Mouse (Mus musculus) MEL (cell line): ENCODE measurements around the gene Olfr190. TPM values are rescaled to one million over a fixed set of nuclear protein-coding genes. Genes with fewer than 3 reads are reported as not detected.

ENCODE experiments used
- DNase-seq: peaks from one replicate; pipeline ENCODE4 v3.0.0; 2011; ENCODE audit warnings: low read depth, low spot score
- H3K27ac ChIP-seq: 2 replicates; pipeline ENCODE4 v1.5.1; 2012; ENCODE audit warnings: low read depth, mild to moderate bottlenecking, control low read depth, low read length, moderate library complexity; ENCODE audit not compliant: control insufficient read depth
- H3K27me3 ChIP-seq, 2 experiments: fragments of 150-350 bp in 1 of 2; sonication (generic) in 1 of 2; 2 replicates each; pipeline ENCODE4 v1.6.1; 2012; ENCODE audit warnings: low read length in 2 of 2, mild to moderate bottlenecking in 2 of 2, improper control_type of control experiment in 1 of 2, moderate library complexity in 1 of 2; ENCODE audit not compliant: insufficient read depth in 2 of 2, control insufficient read depth in 1 of 2
- H3K36me3 ChIP-seq, 2 experiments: 2 replicates each; pipeline ENCODE4 v1.6.1; 2012 to 2014; ENCODE audit warnings: low read length in 2 of 2, improper control_type of control experiment in 1 of 2, inconsistent platforms in 1 of 2, mild to moderate bottlenecking in 1 of 2; ENCODE audit not compliant: insufficient read depth in 2 of 2, control insufficient read depth in 1 of 2
- H3K4me1 ChIP-seq, 2 experiments: fragments of 150-350 bp in 1 of 2; sonication (generic) in 1 of 2; 2 replicates each; pipeline ENCODE4 v1.6.1; 2012; ENCODE audit warnings: low read length in 2 of 2, improper control_type of control experiment in 1 of 2, mild to moderate bottlenecking in 1 of 2; ENCODE audit not compliant: insufficient read depth in 2 of 2, control insufficient read depth in 1 of 2
- H3K4me3 ChIP-seq, 2 experiments: fragments of 150-350 bp in 1 of 2; sonication (generic) in 1 of 2; 2 replicates each; pipeline ENCODE4 v1.5.1; 2012; ENCODE audit warnings: low read depth in 2 of 2, low read length in 2 of 2, mild to moderate bottlenecking in 2 of 2, moderate library complexity in 2 of 2, control low read depth in 1 of 2, improper control_type of control experiment in 1 of 2; ENCODE audit not compliant: control insufficient read depth in 1 of 2, insufficient read depth in 1 of 2
- H3K79me2 ChIP-seq: 2 replicates; pipeline ENCODE4 v1.6.1; 2012; ENCODE audit warnings: mild to moderate bottlenecking, low read length, moderate library complexity; ENCODE audit not compliant: control insufficient read depth, poor library complexity, insufficient read depth
- H3K9ac ChIP-seq: 2 replicates; pipeline ENCODE4 v1.6.1; 2012; ENCODE audit warnings: low read depth, mild to moderate bottlenecking, control low read depth, low read length, moderate library complexity; ENCODE audit not compliant: control insufficient read depth, poor library complexity, severe bottlenecking
- H3K9me3 ChIP-seq: fragments of 150-350 bp; sonication (generic); replicated peaks from 2 replicates; pipeline ENCODE4 v1.6.1; 2012; ENCODE audit warnings: mild to moderate bottlenecking, low read length, improper control_type of control experiment, moderate library complexity; ENCODE audit not compliant: insufficient read depth
- CHD2 ChIP-seq: IDR thresholded peaks from 2 replicates; pipeline ENCODE4 v1.6.1; 2011; ENCODE audit warnings: low read length, improper control_type of control experiment
- CTCF ChIP-seq, 3 experiments: IDR thresholded peaks in 2 of 3; conservative IDR thresholded peaks in 1 of 3; 2 replicates each; pipeline ENCODE4 v1.5.1; 2011 to 2012; ENCODE audit warnings: low read length in 3 of 3, low read depth in 2 of 3, mild to moderate bottlenecking in 2 of 3, improper control_type of control experiment in 1 of 3, inconsistent platforms in 1 of 3, mixed read lengths in 1 of 3, moderate library complexity in 1 of 3; ENCODE audit not compliant: control insufficient read depth in 1 of 3, insufficient read depth in 1 of 3, poor library complexity in 1 of 3, severe bottlenecking in 1 of 3
- EP300 ChIP-seq, 2 experiments: IDR thresholded peaks; 2 replicates each; pipeline ENCODE4 v1.6.1; 2011; ENCODE audit warnings: improper control_type of control experiment in 2 of 2, low read length in 2 of 2, low read depth in 1 of 2, mild to moderate bottlenecking in 1 of 2
- GABPA ChIP-seq: IDR thresholded peaks from 2 replicates; pipeline ENCODE4 v1.6.1; 2012; ENCODE audit warnings: low read depth, mild to moderate bottlenecking, inconsistent platforms, low read length, improper control_type of control experiment, moderate library complexity
- GATA1 ChIP-seq: IDR thresholded peaks from 2 replicates; pipeline ENCODE4 v1.6.1; 2011; ENCODE audit warnings: low read depth, low read length, improper control_type of control experiment
- JUND ChIP-seq: IDR thresholded peaks from 2 replicates; pipeline ENCODE4 v1.6.1; 2011; ENCODE audit warnings: low read depth, mild to moderate bottlenecking, improper control_type of control experiment, low read length
- KAT2A ChIP-seq: conservative IDR thresholded peaks from 2 replicates; pipeline ENCODE4 v1.6.1; 2012; ENCODE audit warnings: low read depth, low read length, improper control_type of control experiment, inconsistent platforms
- MAFK ChIP-seq: IDR thresholded peaks from 2 replicates; pipeline ENCODE4 v1.6.1; 2011; ENCODE audit warnings: low read depth, mild to moderate bottlenecking, low read length, improper control_type of control experiment, borderline replicate concordance
- MAX ChIP-seq: IDR thresholded peaks from 2 replicates; pipeline ENCODE4 v1.6.1; 2011; ENCODE audit warnings: low read length, improper control_type of control experiment
- MAZ ChIP-seq: IDR thresholded peaks from 2 replicates; pipeline ENCODE4 v1.6.1; 2012; ENCODE audit warnings: low read depth, mild to moderate bottlenecking, inconsistent platforms, low read length, improper control_type of control experiment
- MXI1 ChIP-seq: IDR thresholded peaks from 2 replicates; pipeline ENCODE4 v1.6.1; 2011; ENCODE audit warnings: mild to moderate bottlenecking, low read depth, low read length, improper control_type of control experiment
- MYB ChIP-seq: IDR thresholded peaks from 2 replicates; pipeline ENCODE4 v1.6.1; 2011; ENCODE audit warnings: mild to moderate bottlenecking, low read depth, low read length, improper control_type of control experiment
- MYC ChIP-seq: IDR thresholded peaks from 2 replicates; pipeline ENCODE4 v1.6.1; 2011; ENCODE audit warnings: low read depth, mild to moderate bottlenecking, low read length, improper control_type of control experiment, moderate library complexity
- NELFE ChIP-seq: IDR thresholded peaks from 2 replicates; pipeline ENCODE4 v1.6.1; 2011; ENCODE audit warnings: low read depth, low read length, improper control_type of control experiment
- POLR2A ChIP-seq, 2 experiments: IDR thresholded peaks; 2 replicates each; pipeline ENCODE4 v1.6.1; 2011 to 2012; ENCODE audit warnings: low read length in 2 of 2, mild to moderate bottlenecking in 2 of 2, control low read depth in 1 of 2, improper control_type of control experiment in 1 of 2, low read depth in 1 of 2, moderate library complexity in 1 of 2; ENCODE audit not compliant: control insufficient read depth in 1 of 2, insufficient read depth in 1 of 2, poor library complexity in 1 of 2
- POLR2AphosphoS2 ChIP-seq: IDR thresholded peaks from 2 replicates; pipeline ENCODE4 v1.6.1; 2011; ENCODE audit warnings: low read length, improper control_type of control experiment
- POLR2AphosphoS5 ChIP-seq: IDR thresholded peaks from 2 replicates; pipeline ENCODE4 v1.6.1; 2012; ENCODE audit warnings: low read depth, borderline replicate concordance, mild to moderate bottlenecking, inconsistent platforms, low read length, moderate library complexity, mixed read lengths
- RCOR1 ChIP-seq: IDR thresholded peaks from 2 replicates; pipeline ENCODE4 v1.6.1; 2012; ENCODE audit warnings: low read depth, mild to moderate bottlenecking, inconsistent platforms, low read length, improper control_type of control experiment
- SMC3 ChIP-seq: IDR thresholded peaks from 2 replicates; pipeline ENCODE4 v1.6.1; 2011; ENCODE audit warnings: low read depth, low read length, improper control_type of control experiment
- TAL1 ChIP-seq: IDR thresholded peaks from 2 replicates; pipeline ENCODE4 v1.6.1; 2012; ENCODE audit warnings: mild to moderate bottlenecking, inconsistent platforms, low read length, moderate library complexity, mixed read lengths
- TBP ChIP-seq: IDR thresholded peaks from 2 replicates; pipeline ENCODE4 v1.8.0; 2011; ENCODE audit warnings: low read depth, low read length, improper control_type of control experiment
- UBTF ChIP-seq: IDR thresholded peaks from 2 replicates; pipeline ENCODE4 v1.6.1; 2012; ENCODE audit warnings: low read depth, mild to moderate bottlenecking, inconsistent platforms, low read length, improper control_type of control experiment, moderate library complexity, borderline replicate concordance; ENCODE audit not compliant: insufficient read depth
- USF1 ChIP-seq: IDR thresholded peaks from 2 replicates; pipeline ENCODE4 v1.6.1; 2014; ENCODE audit warnings: low read depth, mild to moderate bottlenecking, inconsistent platforms, low read length, improper control_type of control experiment, moderate library complexity
- USF2 ChIP-seq, 2 experiments: IDR thresholded peaks; 2 replicates each; pipeline ENCODE4 v1.6.1; 2011 to 2012; ENCODE audit warnings: improper control_type of control experiment in 2 of 2, low read length in 2 of 2, borderline replicate concordance in 1 of 2, inconsistent platforms in 1 of 2, low read depth in 1 of 2, mild to moderate bottlenecking in 1 of 2; ENCODE audit not compliant: insufficient read depth in 1 of 2
- ZC3H11A ChIP-seq: IDR thresholded peaks from 2 replicates; pipeline ENCODE4 v1.6.1; 2012; ENCODE audit warnings: low read depth, mild to moderate bottlenecking, inconsistent platforms, low read length, improper control_type of control experiment
- ZMIZ1 ChIP-seq: IDR thresholded peaks from 2 replicates; pipeline ENCODE4 v1.6.1; 2012; ENCODE audit warnings: low read depth, mild to moderate bottlenecking, inconsistent platforms, low read length, improper control_type of control experiment, moderate library complexity
- polyA plus RNA-seq, 2 experiments: library from polyadenylated mRNA; stranded (reverse) in 1 of 2; unstranded in 1 of 2; fragments of >175 nt in 1 of 2; fragments of >200 nt in 1 of 2; gene quantifications; 2 replicates each; pipeline versions ENCODE4 v1.2.1 to v1.2.4; 2012; ENCODE audit warnings: low replicate concordance in 2 of 2, low read depth in 1 of 2; ENCODE audit not compliant: insufficient read length in 2 of 2, insufficient read depth in 1 of 2, missing spikeins in 1 of 2
- total RNA-seq: library from RNA; depleted of rRNA; stranded (reverse); fragments of 300-350 nt; gene quantifications from 2 replicates; pipeline ENCODE4 v1.2.3, GENCODE M21; 2012; rRNA removed

Gene Olfr190
- total RNA-seq (not detected in 2 replicates), polyA plus RNA-seq (not detected)

- no peak for DNase-seq
- no peak within 1 kb of the TSS for H3K9ac ChIP-seq
- no peaks in the 10 kb centered on the region for H3K79me2 ChIP-seq
- peaks cover 0 to 3% of the 10 kb centered on the region in 2 experiments; a peak in 1 of 4 replicates for H3K4me1 ChIP-seq
- no peaks in the 10 kb centered on the region for H3K27me3 ChIP-seq
- TF ChIP-seq GATA1: no peak
- no peak for TF ChIP-seq TBP
- no peak for TF ChIP-seq POLR2AphosphoS5
- no peak for TF ChIP-seq ZMIZ1
- no peak for TF ChIP-seq RCOR1
- no peak for TF ChIP-seq USF1
- no peak for TF ChIP-seq KAT2A
- TF ChIP-seq MYC: no peak
- H3K4me3 ChIP-seq: no peak within 1 kb of the TSS
- H3K27ac ChIP-seq: no peak within 1 kb of the TSS
- peaks cover 0 to 2% of the 10 kb centered on the region in 2 experiments; a peak in 1 of 4 replicates for H3K36me3 ChIP-seq
- H3K9me3 ChIP-seq: no peaks in the 10 kb centered on the region
Measured at GRCm38 (mm10) chr16:59077905-59078304, at the start of gene Olfr190. Olfr190 (minus strand) TSS chr16:59078005.

DNA sequence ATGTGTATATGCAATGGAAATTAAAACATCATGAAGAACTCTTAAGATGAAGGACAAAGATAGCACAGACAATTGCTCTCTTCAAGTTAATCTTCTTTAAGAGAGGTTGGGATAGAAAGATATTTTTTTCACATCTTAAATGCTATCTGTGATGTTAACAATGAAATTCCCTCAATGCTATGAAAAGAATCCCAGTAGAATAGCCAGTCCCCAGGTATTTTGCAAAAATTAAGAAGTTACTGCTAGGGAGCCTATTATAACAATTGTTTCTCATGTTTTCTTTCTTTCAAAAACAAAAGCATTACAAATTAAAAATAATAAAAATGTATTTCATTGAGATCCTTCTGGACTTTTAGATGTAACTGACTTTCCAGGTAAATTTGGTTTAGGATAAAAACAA is 43.2 kb upstream of the Olfr190 start, which contains the start of gene Olfr194:
Gene Olfr194 (minus strand): TSS at position 101 of the 400 bp plus-strand sequence.
- H3K27me3 ChIP-seq: no peaks in the 10 kb centered on the region
- no peak within 1 kb of the TSS for H3K9ac ChIP-seq
- no peaks in the 10 kb centered on the region for H3K9me3 ChIP-seq
- no peak for DNase-seq
- H3K79me2 ChIP-seq: no peaks in the 10 kb centered on the region
- TF ChIP-seq MAZ: no peak
- no peak for TF ChIP-seq MYB
- no peak for TF ChIP-seq POLR2AphosphoS2
- TF ChIP-seq TAL1: no peak
- no peak for TF ChIP-seq ZC3H11A
- no peak for TF ChIP-seq EP300 (IDR thresholded peaks at IDR 0.05; ENCODE audit: low read depth in 1 of 2, low read length in 2 of 2)
- no peak for TF ChIP-seq POLR2AphosphoS5
- TF ChIP-seq CTCF (IDR thresholded peaks at IDR 0.05 in 2 of 3, conservative IDR thresholded peaks at IDR 0.05 in 1 of 3; ENCODE audit: control insufficient read depth in 1 of 3, insufficient read depth in 1 of 3, low read depth in 2 of 3, low read length in 3 of 3, poor library complexity in 1 of 3, severe bottlenecking in 1 of 3): no peak
- no peak for TF ChIP-seq UBTF
- TF ChIP-seq MAX: no peak
- no peak for TF ChIP-seq SMC3
- no peak for TF ChIP-seq USF2 (IDR thresholded peaks at IDR 0.05; ENCODE audit: borderline replicate concordance in 1 of 2, insufficient read depth in 1 of 2, low read depth in 1 of 2, low read length in 2 of 2)
- TF ChIP-seq CHD2: no peak
- TF ChIP-seq POLR2A (IDR thresholded peaks at IDR 0.05; ENCODE audit: control insufficient read depth in 1 of 2, insufficient read depth in 1 of 2, low read depth in 1 of 2, low read length in 2 of 2, poor library complexity in 1 of 2): no peak
- no peak for TF ChIP-seq USF1
- no peak for TF ChIP-seq NELFE
- TF ChIP-seq GABPA: no peak
- TF ChIP-seq MAFK: no peak
- TF ChIP-seq JUND: no peak
- TF ChIP-seq MXI1: no peak
- H3K27ac ChIP-seq: no peak within 1 kb of the TSS
- H3K36me3 ChIP-seq: no peaks in the 10 kb centered on the region
- no peak within 1 kb of the TSS for H3K4me3 ChIP-seq
- no peaks in the 10 kb centered on the region for H3K4me1 ChIP-seq
